ENCODE assay signal across 9 mouse cellular contexts in the genomic region with DNA sequence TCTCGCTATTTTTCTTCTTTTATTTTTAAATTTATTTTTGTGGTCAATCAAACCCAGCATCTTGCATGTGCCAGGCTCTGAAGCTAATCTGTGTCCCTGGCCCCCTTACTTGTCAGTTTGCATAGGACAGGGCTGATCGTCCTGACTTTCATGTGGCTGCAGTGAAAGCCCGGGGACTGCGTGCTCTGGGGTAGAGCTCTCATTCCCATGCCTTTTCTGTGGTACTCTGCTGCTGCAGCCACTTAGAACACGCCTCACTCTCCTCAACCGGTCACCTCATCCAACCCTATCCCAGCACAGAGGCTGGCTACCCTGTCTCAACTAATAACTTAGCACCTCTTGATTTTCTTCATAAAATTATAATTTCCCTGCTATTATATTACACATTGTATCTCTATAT. TPM values are rescaled to one million over a fixed set of nuclear protein-coding genes. Genes with fewer than 3 reads are reported as not detected.
A peak's percentile ranks its signal among the peaks of the same experiment; 100 is the strongest.
DNase-seq lines count a peak whose midpoint lies in the region; ATAC-seq lines count a peak whose summit lies in the region.
"Had no signal": no experiment of that assay in that cellular context is flagged by ENCODE, and none has a peak within 500 bp of the region (broad histone marks: within the 10 kb centered on the region; RNA-seq: fewer than 3 reads in every experiment).

No protein-coding gene starts in this region.

- no peak overlapping the region for H3K4me3 ChIP-seq in heart, embryonic 13.5 days
- H3K4me3 ChIP-seq in embryonic facial prominence, embryonic 13.5 days, result no peak overlapping the region
- no peak overlapping the region for H3K4me3 ChIP-seq in hindbrain, embryonic 10.5 days
- H3K4me3 ChIP-seq in midbrain, embryonic 16.5 days (ENCODE audit: low read depth, low read length), result no peak overlapping the region

- H3K9ac ChIP-seq in heart, embryonic 13.5 days, result no peak overlapping the region
- H3K9ac ChIP-seq in embryonic facial prominence, embryonic 13.5 days, result no peak overlapping the region
- H3K9ac ChIP-seq in midbrain, embryonic 16.5 days (ENCODE audit: low read depth, low read length), result no peak overlapping the region

- H3K4me1 ChIP-seq in heart, embryonic 13.5 days, result peaks cover 33% of the 10 kb centered on the region
- peaks cover 6% of the 10 kb centered on the region; the same call in 1 of the 2 replicates for H3K4me1 ChIP-seq in embryonic facial prominence, embryonic 13.5 days
- H3K4me1 ChIP-seq in hindbrain, embryonic 10.5 days (replicated peaks), result peaks cover 19% of the 10 kb centered on the region
- H3K4me1 ChIP-seq in midbrain, embryonic 16.5 days (ENCODE audit: control insufficient read depth, insufficient read depth, low read length), result no peaks in the 10 kb centered on the region

- 51% methylated on average over 6 of the region's 6 CpGs for WGBS in heart, embryonic 13.5 days
- 55% methylated on average over 6 of the region's 6 CpGs for WGBS in embryonic facial prominence, embryonic 13.5 days
- WGBS in hindbrain, embryonic 10.5 days, result 69% methylated on average over 6 of the region's 6 CpGs
- 53% methylated on average over 6 of the region's 6 CpGs for WGBS in midbrain, embryonic 16.5 days

- ATAC-seq in heart, embryonic 13.5 days (ENCODE audit: extremely low read depth, insufficient number of reproducible peaks, low FRiP score, low TSS enrichment), result no peak
- ATAC-seq in embryonic facial prominence, embryonic 13.5 days (ENCODE audit: insufficient number of reproducible peaks, insufficient read depth, low FRiP score, low TSS enrichment, low read depth), result 0 out of 2 replicates have a peak, but pooled peaks have one; percentile 32
- peak; percentile 80 for ATAC-seq in midbrain, embryonic 16.5 days
- ATAC-seq: CD4-positive, CD25-positive, alpha-beta regulatory T cell, adult 4 months had no signal

- H3K36me3 ChIP-seq in heart, embryonic 13.5 days, result no peaks in the 10 kb centered on the region
- no peaks in the 10 kb centered on the region for H3K36me3 ChIP-seq in embryonic facial prominence, embryonic 13.5 days
- no peaks in the 10 kb centered on the region for H3K36me3 ChIP-seq in hindbrain, embryonic 10.5 days
- no peaks in the 10 kb centered on the region for H3K36me3 ChIP-seq in midbrain, embryonic 16.5 days (ENCODE audit: control insufficient read depth, insufficient read depth, low read length)

- H3K27me3 ChIP-seq in heart, embryonic 13.5 days (replicated peaks), result no peaks in the 10 kb centered on the region
- no peaks in the 10 kb centered on the region for H3K27me3 ChIP-seq in embryonic facial prominence, embryonic 13.5 days
- H3K27me3 ChIP-seq in hindbrain, embryonic 10.5 days (ENCODE audit: insufficient read depth, poor library complexity, severe bottlenecking), result no peaks in the 10 kb centered on the region
- H3K27me3 ChIP-seq in midbrain, embryonic 16.5 days (ENCODE audit: control insufficient read depth, insufficient read depth, low read depth, low read length), result no peaks in the 10 kb centered on the region

- H3K27ac ChIP-seq in heart, embryonic 13.5 days (replicated peaks), result peak overlapping the region; percentile 74
- peak overlapping the region; percentile 68 for H3K27ac ChIP-seq in embryonic facial prominence, embryonic 13.5 days
- peak overlapping the region; percentile 69 for H3K27ac ChIP-seq in hindbrain, embryonic 10.5 days
- H3K27ac ChIP-seq in midbrain, embryonic 16.5 days (ENCODE audit: low read length), result no peak overlapping the region

- H3K9me3 ChIP-seq in heart, embryonic 13.5 days, result no peaks in the 10 kb centered on the region
- no peaks in the 10 kb centered on the region for H3K9me3 ChIP-seq in embryonic facial prominence, embryonic 13.5 days
- no peaks in the 10 kb centered on the region for H3K9me3 ChIP-seq in hindbrain, embryonic 10.5 days
- no peaks in the 10 kb centered on the region for H3K9me3 ChIP-seq in midbrain, embryonic 16.5 days (replicated peaks; ENCODE audit: control insufficient read depth, low read length, poor library complexity, severe bottlenecking)

- DNase-seq in heart, postnatal 4 days, result no peak
- DNase-seq in hindbrain, embryonic 10.5 days (ENCODE audit: low spot score), result no peak
- DNase-seq in thymus, postnatal 4 days, result no peak
- DNase-seq in cerebellum, postnatal 36 days, result no peak
- DNase-seq in spleen, postnatal 4 days (ENCODE audit: low spot score in 2 of 2), result no peak

- H3K4me2 ChIP-seq in heart, embryonic 13.5 days, result no peak overlapping the region
- no peak overlapping the region for H3K4me2 ChIP-seq in embryonic facial prominence, embryonic 13.5 days
- H3K4me2 ChIP-seq in midbrain, embryonic 16.5 days (ENCODE audit: low read length), result no peak overlapping the region

RNA-seq across cellular contexts. Expression of a gene that starts 8.7 kb away (rescaled TPM):
- 0.12 and 0.34 TPM in 2 replicates for polyA plus RNA-seq in heart, embryonic 13.5 days (2015; fragmentation: Nextera tagmentation; extraction: Ambion mirVana)
- not detected for total RNA-seq in heart, postnatal 4 days (2021)
- polyA plus RNA-seq in embryonic facial prominence, embryonic 13.5 days (2015; fragmentation: Nextera tagmentation; extraction: Ambion mirVana), result 0.15 and 0.92 TPM in 2 replicates
- 0.10 TPM in 1 of 2 replicates, not detected in the other for polyA plus RNA-seq in hindbrain, embryonic 10.5 days (2016; fragmentation: Nextera tagmentation; extraction: Ambion mirVana)
- 0.44 and 0.62 TPM in 2 replicates for polyA plus RNA-seq in midbrain, embryonic 16.5 days (2015; fragmentation: Nextera tagmentation; extraction: Ambion mirVana)
- polyA plus RNA-seq: CD4-positive, CD25-positive, alpha-beta regulatory T cell, adult 4 months had no signal

RNA-seq across cellular contexts. Expression of a gene that starts 23.5 kb away (rescaled TPM):
- polyA plus RNA-seq in heart, embryonic 13.5 days (2015; fragmentation: Nextera tagmentation; extraction: Ambion mirVana), result 43.3 and 44.4 TPM in 2 replicates
- 10 to 100 TPM; 71.7 to 73.4 TPM for total RNA-seq in heart, postnatal 4 days (2021)
- 67.9 and 68.2 TPM in 2 replicates for polyA plus RNA-seq in embryonic facial prominence, embryonic 13.5 days (2015; fragmentation: Nextera tagmentation; extraction: Ambion mirVana)
- polyA plus RNA-seq in hindbrain, embryonic 10.5 days (2016; fragmentation: Nextera tagmentation; extraction: Ambion mirVana), result 59.5 and 66.7 TPM in 2 replicates
- 73.2 and 77.3 TPM in 2 replicates for polyA plus RNA-seq in midbrain, embryonic 16.5 days (2015; fragmentation: Nextera tagmentation; extraction: Ambion mirVana)

RNA-seq across cellular contexts. Expression of a gene that starts 54.5 kb away (rescaled TPM):
- 25.4 and 31.1 TPM in 2 replicates for polyA plus RNA-seq in heart, embryonic 13.5 days (2015; fragmentation: Nextera tagmentation; extraction: Ambion mirVana)
- total RNA-seq in heart, postnatal 4 days (2021), result 10 to 100 TPM; 42.5 to 45.9 TPM
- polyA plus RNA-seq in embryonic facial prominence, embryonic 13.5 days (2015; fragmentation: Nextera tagmentation; extraction: Ambion mirVana), result 42.9 and 43.2 TPM in 2 replicates
- 39.4 and 41.6 TPM in 2 replicates for polyA plus RNA-seq in hindbrain, embryonic 10.5 days (2016; fragmentation: Nextera tagmentation; extraction: Ambion mirVana)
- polyA plus RNA-seq in midbrain, embryonic 16.5 days (2015; fragmentation: Nextera tagmentation; extraction: Ambion mirVana), result 67.8 and 69.5 TPM in 2 replicates
